Mouse (Mus musculus): ENCODE measurements around the gene Vkorc1l1. TPM values are rescaled to one million over a fixed set of nuclear protein-coding genes. Genes with fewer than 3 reads are reported as not detected.

The Vkorc1l1 gene
- polyA plus RNA-seq, 1 experiment from 2014 or later, result 26.2 TPM

GRCm38 (mm10) chr5:129991898-129992297 is 50.1 kb downstream of the Vkorc1l1 start:
- Histone ChIP-seq H3K4me3 (ENCODE audit: low read depth, low read length) (no peak overlapping the region), H3K27me3 (ENCODE audit: control insufficient read depth, insufficient read depth, low read length) (no peaks in the 10 kb centered on the region), H3K27ac (ENCODE audit: low read depth, low read length) (no peak overlapping the region), H3K4me1 (ENCODE audit: control insufficient read depth, insufficient read depth, low read length) (no peaks in the 10 kb centered on the region), H3K4me2 (ENCODE audit: low read depth, low read length) (no peak overlapping the region), H3K36me3 (ENCODE audit: control insufficient read depth, insufficient read depth, low read length) (no peaks in the 10 kb centered on the region), H3K9me3 (ENCODE audit: control insufficient read depth, low read length) (no peaks in the 10 kb centered on the region), H3K9ac (replicated peaks; ENCODE audit: low read depth, low read length) (no peak overlapping the region)
- 98% methylated on average over 5 of the region's 5 CpGs for WGBS
- no peak for ATAC-seq (ENCODE audit: low read depth)

DNA sequence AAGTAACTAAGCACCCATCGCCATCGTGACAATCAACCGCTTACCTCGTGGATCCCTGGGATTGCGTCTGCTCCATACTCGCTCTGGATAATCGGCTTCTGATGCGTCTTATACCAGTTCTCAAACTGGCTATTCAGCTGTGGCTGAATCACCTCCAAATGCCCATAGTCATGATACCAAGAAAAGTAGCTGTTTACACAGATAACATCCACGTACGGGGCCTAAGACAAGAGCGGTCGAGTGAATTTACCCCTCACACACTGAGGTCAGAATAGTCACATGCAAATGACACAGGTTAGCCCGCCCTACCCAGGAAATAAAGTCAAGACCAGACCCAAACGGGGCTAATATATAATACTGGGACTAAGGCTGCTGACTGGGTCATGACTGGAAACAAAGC is 51.6 kb downstream of the Vkorc1l1 start:
- no peak for ATAC-seq (ENCODE audit: low read depth)
- no peak overlapping the region for H3K27ac ChIP-seq (ENCODE audit: low read depth, low read length)
- H3K36me3 ChIP-seq (ENCODE audit: control insufficient read depth, insufficient read depth, low read length), result no peaks in the 10 kb centered on the region
- no peak overlapping the region for H3K4me3 ChIP-seq (ENCODE audit: low read depth, low read length)
- 94% methylated on average over 14 of the region's 14 CpGs for WGBS
- H3K4me2 ChIP-seq (ENCODE audit: low read depth, low read length), result no peak overlapping the region
- no peaks in the 10 kb centered on the region for H3K9me3 ChIP-seq (ENCODE audit: control insufficient read depth, low read length)
- H3K9ac ChIP-seq (replicated peaks; ENCODE audit: low read depth, low read length), result no peak overlapping the region
- no peaks in the 10 kb centered on the region for H3K27me3 ChIP-seq (ENCODE audit: control insufficient read depth, insufficient read depth, low read length)
- H3K4me1 ChIP-seq (ENCODE audit: control insufficient read depth, insufficient read depth, low read length), result no peaks in the 10 kb centered on the region

DNA sequence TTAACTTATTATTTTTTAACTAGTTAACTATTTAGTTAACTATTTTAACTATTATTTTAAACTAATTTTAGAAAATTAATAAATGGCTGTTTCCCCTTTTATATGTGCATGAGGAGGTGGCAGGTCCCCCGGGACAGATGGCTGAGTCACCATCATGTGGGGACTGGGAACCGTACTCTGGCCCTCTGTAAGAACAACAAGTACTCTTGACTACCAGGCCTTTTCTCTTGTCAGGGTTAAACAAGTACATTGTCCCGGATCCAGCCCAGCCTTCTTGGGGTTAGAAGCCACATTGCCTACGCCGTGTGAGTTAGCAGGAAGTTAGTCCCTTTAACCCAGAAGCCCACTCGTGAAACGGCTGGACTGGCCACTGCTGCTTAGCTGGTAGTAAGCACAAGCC is 53.2 kb downstream of the Vkorc1l1 start:
- H3K9ac ChIP-seq (replicated peaks; ENCODE audit: low read depth, low read length), result no peak overlapping the region
- ATAC-seq (ENCODE audit: low read depth), result no peak
- no peak overlapping the region for H3K4me3 ChIP-seq (ENCODE audit: low read depth, low read length)
- no peaks in the 10 kb centered on the region for H3K4me1 ChIP-seq (ENCODE audit: control insufficient read depth, insufficient read depth, low read length)
- H3K27ac ChIP-seq (ENCODE audit: low read depth, low read length), result no peak overlapping the region
- no peak overlapping the region for H3K4me2 ChIP-seq (ENCODE audit: low read depth, low read length)
- no peaks in the 10 kb centered on the region for H3K27me3 ChIP-seq (ENCODE audit: control insufficient read depth, insufficient read depth, low read length)
- 94% methylated on average over 7 of the region's 7 CpGs for WGBS
- H3K9me3 ChIP-seq (ENCODE audit: control insufficient read depth, low read length), result no peaks in the 10 kb centered on the region
- H3K36me3 ChIP-seq (ENCODE audit: control insufficient read depth, insufficient read depth, low read length), result no peaks in the 10 kb centered on the region

DNA sequence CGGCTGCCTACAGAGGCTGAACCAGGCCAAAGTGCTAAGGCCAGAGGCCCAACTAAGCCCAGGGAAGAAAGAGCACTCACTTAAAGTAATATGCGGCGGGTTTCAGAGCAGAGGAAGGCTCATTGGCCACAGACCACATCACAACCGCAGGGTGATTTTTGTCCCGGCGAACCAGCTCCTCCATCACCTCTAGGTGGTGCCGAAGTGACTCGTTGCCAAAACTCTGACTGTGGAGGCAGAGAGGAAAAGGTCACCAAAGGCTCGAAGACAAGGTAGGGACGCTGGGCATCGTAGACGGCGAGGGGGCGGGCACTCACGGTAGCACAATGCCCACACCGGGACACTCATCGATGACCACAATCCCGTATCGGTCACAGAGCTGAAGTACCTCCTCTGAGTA is 55.9 kb downstream of the Vkorc1l1 start:
- 73% methylated on average over 19 of the region's 19 CpGs for WGBS
- Histone ChIP-seq H3K9me3 (ENCODE audit: control insufficient read depth, low read length) (no peaks in the 10 kb centered on the region), H3K27me3 (ENCODE audit: control insufficient read depth, insufficient read depth, low read length) (no peaks in the 10 kb centered on the region), H3K4me3 (ENCODE audit: low read depth, low read length) (no peak overlapping the region), H3K36me3 (ENCODE audit: control insufficient read depth, insufficient read depth, low read length) (no peaks in the 10 kb centered on the region), H3K27ac (ENCODE audit: low read depth, low read length) (no peak overlapping the region), H3K4me2 (ENCODE audit: low read depth, low read length) (no peak overlapping the region), H3K9ac (replicated peaks; ENCODE audit: low read depth, low read length) (no peak overlapping the region), H3K4me1 (ENCODE audit: control insufficient read depth, insufficient read depth, low read length) (no peaks in the 10 kb centered on the region)
- no peak for ATAC-seq (ENCODE audit: low read depth)

- Histone ChIP-seq H3K27ac (ENCODE audit: low read depth, low read length) (no peak overlapping the region), H3K9ac (replicated peaks; ENCODE audit: low read depth, low read length) (no peak overlapping the region), H3K27me3 (ENCODE audit: control insufficient read depth, insufficient read depth, low read length) (no peaks in the 10 kb centered on the region), H3K36me3 (ENCODE audit: control insufficient read depth, insufficient read depth, low read length) (no peaks in the 10 kb centered on the region), H3K4me3 (ENCODE audit: low read depth, low read length) (no peak overlapping the region), H3K4me1 (ENCODE audit: control insufficient read depth, insufficient read depth, low read length) (no peaks in the 10 kb centered on the region), H3K4me2 (ENCODE audit: low read depth, low read length) (no peak overlapping the region), H3K9me3 (ENCODE audit: control insufficient read depth, low read length) (no peaks in the 10 kb centered on the region)
- WGBS, result 45% methylated on average over 4 of the region's 4 CpGs
- ATAC-seq (ENCODE audit: low read depth), result no peak
Measured at GRCm38 (mm10) chr5:129999097-129999496, 57.3 kb downstream of the Vkorc1l1 start.

DNA sequence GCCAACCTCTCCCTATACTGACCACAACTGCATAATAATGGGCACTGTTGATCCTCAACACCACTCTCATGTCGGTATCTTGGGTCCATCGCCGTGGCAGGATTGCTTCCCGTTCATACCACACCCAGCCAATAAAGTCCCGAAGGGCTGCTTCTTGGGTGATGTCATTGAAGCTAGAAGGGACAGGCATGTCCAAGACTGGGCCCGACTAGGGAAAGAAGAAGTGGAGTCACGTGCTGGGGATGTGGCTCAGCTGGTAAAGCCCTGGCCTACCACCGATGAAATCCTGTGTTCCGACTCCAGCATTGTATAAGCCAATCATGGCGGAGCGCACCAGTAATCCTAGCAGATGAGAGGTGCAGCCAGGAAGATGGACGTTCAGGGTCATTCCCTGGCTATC is 59.0 kb downstream of the Vkorc1l1 start:
- Histone ChIP-seq H3K9ac (replicated peaks; ENCODE audit: low read depth, low read length) (no peak overlapping the region), H3K36me3 (ENCODE audit: control insufficient read depth, insufficient read depth, low read length) (no peaks in the 10 kb centered on the region), H3K4me1 (ENCODE audit: control insufficient read depth, insufficient read depth, low read length) (no peaks in the 10 kb centered on the region), H3K4me2 (ENCODE audit: low read depth, low read length) (no peak overlapping the region), H3K4me3 (ENCODE audit: low read depth, low read length) (no peak overlapping the region), H3K9me3 (ENCODE audit: control insufficient read depth, low read length) (no peaks in the 10 kb centered on the region), H3K27me3 (ENCODE audit: control insufficient read depth, insufficient read depth, low read length) (no peaks in the 10 kb centered on the region), H3K27ac (ENCODE audit: low read depth, low read length) (no peak overlapping the region)
- ATAC-seq (ENCODE audit: low read depth), result no peak
- 91% methylated on average over 12 of the region's 12 CpGs for WGBS

DNA sequence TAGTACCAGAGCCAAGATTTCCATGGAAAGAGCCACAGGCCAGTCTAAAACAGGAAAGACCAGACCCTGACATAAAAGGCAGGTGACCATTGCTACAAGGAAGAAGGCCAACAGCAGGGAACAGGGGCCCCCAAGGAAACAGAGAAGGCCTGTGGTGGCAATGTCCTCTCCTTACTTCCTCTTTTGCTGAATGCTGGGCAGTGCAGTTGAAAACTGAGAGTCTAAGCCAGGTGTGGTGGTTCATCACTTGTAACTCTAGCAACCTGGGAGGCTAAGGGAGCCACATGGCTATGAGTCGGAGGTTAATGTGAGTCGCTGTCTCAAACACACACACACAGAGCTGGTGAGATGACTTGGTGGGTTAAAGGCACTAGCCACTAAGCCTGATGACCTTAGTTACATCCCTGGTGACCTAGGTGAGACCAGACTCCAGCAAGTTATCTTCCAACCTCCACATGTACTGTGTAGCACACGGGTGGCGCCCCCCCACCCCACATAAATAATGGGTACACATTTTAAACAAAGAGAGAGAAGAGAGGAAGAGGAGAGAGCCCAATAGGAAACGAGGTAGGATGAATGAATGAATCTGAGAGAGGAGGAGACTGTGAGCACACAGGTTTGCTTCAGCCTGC is 59.7 kb downstream of the Vkorc1l1 start:
- no peaks in the 10 kb centered on the region for H3K4me1 ChIP-seq (ENCODE audit: control insufficient read depth, insufficient read depth, low read length)
- H3K36me3 ChIP-seq (ENCODE audit: control insufficient read depth, insufficient read depth, low read length), result no peaks in the 10 kb centered on the region
- 84% methylated on average over 5 of the region's 5 CpGs for WGBS
- H3K27me3 ChIP-seq (ENCODE audit: control insufficient read depth, insufficient read depth, low read length), result no peaks in the 10 kb centered on the region
- no peak overlapping the region for H3K9ac ChIP-seq (replicated peaks; ENCODE audit: low read depth, low read length)
- H3K27ac ChIP-seq (ENCODE audit: low read depth, low read length), result no peak overlapping the region
- no peaks in the 10 kb centered on the region for H3K9me3 ChIP-seq (ENCODE audit: control insufficient read depth, low read length)
- ATAC-seq (ENCODE audit: low read depth), result no peak
- peak overlapping the region; percentile 67 for H3K4me2 ChIP-seq (ENCODE audit: low read depth, low read length)
- peak overlapping the region; percentile 49; the same call in 1 of the 2 replicates for H3K4me3 ChIP-seq (ENCODE audit: low read depth, low read length)

DNA sequence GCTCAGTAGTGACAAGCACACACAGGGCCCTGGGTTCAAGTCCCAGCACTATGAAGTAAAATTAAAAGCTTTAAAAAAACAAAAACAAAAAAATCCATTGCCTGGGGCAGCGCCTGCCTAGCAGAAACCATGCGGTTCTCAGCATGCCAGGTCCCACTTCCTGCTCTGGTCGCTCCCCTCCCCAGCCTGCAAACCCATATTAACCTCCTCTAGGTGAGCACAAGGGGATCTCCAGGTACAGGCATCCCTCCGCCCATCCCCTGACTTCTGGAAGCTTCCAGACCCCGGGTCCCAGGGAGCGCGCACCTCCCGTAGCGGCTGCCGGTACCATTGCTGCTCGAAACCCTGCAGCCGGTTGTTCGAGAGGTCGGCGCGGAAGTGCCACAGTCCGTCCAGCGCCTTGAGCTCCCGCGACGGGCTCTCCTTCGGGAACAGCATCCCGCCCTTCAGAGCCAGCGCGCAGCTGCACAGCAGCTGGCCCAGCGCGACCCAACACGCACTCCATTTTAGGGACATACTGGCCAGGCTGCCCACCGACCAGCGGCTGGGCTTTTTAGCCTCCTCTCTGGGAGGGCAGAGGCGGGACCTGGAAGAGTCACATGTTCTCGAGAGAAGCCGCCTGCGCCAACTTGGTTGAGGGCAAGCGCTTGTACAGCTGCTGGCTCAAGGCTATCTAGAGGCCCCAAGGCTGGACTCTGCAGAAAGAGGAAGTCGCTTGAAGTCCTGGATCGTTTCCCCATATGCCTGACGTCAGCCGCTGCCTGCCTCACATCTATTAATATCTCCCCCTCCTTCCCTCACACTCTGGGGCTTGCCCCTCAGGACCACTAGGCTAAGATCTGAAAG is 60.8 kb downstream of the Vkorc1l1 start, which contains the start of gene Gusb:
Gusb (minus strand) TSS at position 749 of the 846 bp plus-strand sequence.
- WGBS, result 3% methylated on average over 39 of the region's 39 CpGs
- Histone ChIP-seq H3K9ac (replicated peaks; ENCODE audit: low read depth, low read length) (peak within 1 kb of the TSS; percentile 62), H3K4me2 (ENCODE audit: low read depth, low read length) (peak within 1 kb of the TSS; percentile 67), H3K27ac (ENCODE audit: low read depth, low read length) (no peak within 1 kb of the TSS), H3K4me3 (ENCODE audit: low read depth, low read length) (peak within 1 kb of the TSS; percentile 49), H3K27me3 (ENCODE audit: control insufficient read depth, insufficient read depth, low read length) (no peaks in the 10 kb centered on the region), H3K36me3 (ENCODE audit: control insufficient read depth, insufficient read depth, low read length) (no peaks in the 10 kb centered on the region), H3K4me1 (ENCODE audit: control insufficient read depth, insufficient read depth, low read length) (no peaks in the 10 kb centered on the region), H3K9me3 (ENCODE audit: control insufficient read depth, low read length) (no peaks in the 10 kb centered on the region)
- peak; percentile 90 for ATAC-seq (ENCODE audit: low read depth)

DNA sequence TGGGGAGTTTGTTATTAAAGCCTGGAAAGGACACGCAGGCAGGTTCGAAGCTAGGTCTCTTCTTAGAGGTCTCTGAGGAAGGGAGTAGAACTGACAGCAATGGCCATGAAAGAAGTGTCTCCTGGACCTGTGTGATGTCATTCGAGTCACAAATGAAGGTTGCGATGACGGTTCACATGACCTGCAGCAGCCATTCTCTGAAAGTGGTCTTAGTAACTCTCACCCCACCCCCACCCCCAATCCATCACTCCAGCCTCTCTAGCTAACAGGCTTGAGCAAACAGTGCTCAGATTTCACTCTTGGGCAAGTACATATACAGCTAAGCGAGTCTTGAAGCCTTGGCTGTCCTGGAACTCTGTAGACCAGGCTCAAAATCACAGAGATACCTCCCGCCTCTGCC is 61.5 kb downstream of the Vkorc1l1 start:
- Histone ChIP-seq H3K27me3 (ENCODE audit: control insufficient read depth, insufficient read depth, low read length) (no peaks in the 10 kb centered on the region), H3K4me1 (ENCODE audit: control insufficient read depth, insufficient read depth, low read length) (no peaks in the 10 kb centered on the region), H3K4me2 (ENCODE audit: low read depth, low read length) (peak overlapping the region; percentile 67), H3K9ac (replicated peaks; ENCODE audit: low read depth, low read length) (no peak overlapping the region), H3K36me3 (ENCODE audit: control insufficient read depth, insufficient read depth, low read length) (no peaks in the 10 kb centered on the region), H3K9me3 (ENCODE audit: control insufficient read depth, low read length) (no peaks in the 10 kb centered on the region), H3K4me3 (ENCODE audit: low read depth, low read length) (peak overlapping the region; percentile 49), H3K27ac (ENCODE audit: low read depth, low read length) (no peak overlapping the region)
- ATAC-seq (ENCODE audit: low read depth), result no peak
- 65% methylated on average over 7 of the region's 7 CpGs for WGBS

Data from neural tube, embryonic 14.5 days (tissue).